Mouse (Mus musculus) CH12.LX (cell line): Measurements from ENCODE around the gene Cnr1. TPM values are rescaled to one million over a fixed set of nuclear protein-coding genes. Genes with fewer than 3 reads are reported as not detected.

Source experiments
- DNase-seq: peaks from one replicate; pipeline ENCODE4 v3.0.0-alpha.2; 2013; ENCODE audit errors: extremely low read depth
- H3K27ac ChIP-seq: 2 replicates; pipeline ENCODE4 v1.5.1; 2012; ENCODE audit warnings: low read depth, mild to moderate bottlenecking, control low read depth, moderate library complexity; ENCODE audit not compliant: insufficient read depth
- H3K27me3 ChIP-seq: replicated peaks from 2 replicates; pipeline ENCODE3; 2012; ENCODE audit warnings: inconsistent platforms
- H3K36me3 ChIP-seq, 2 experiments: replicated peaks in 1 of 2; 2 replicates each; pipeline versions ENCODE3 to v1.6.1; 2012; ENCODE audit warnings: inconsistent platforms in 1 of 2, low read length in 1 of 2, mild to moderate bottlenecking in 1 of 2, mixed read lengths in 1 of 2, moderate library complexity in 1 of 2; ENCODE audit not compliant: control insufficient read depth in 1 of 2, insufficient read depth in 1 of 2
- H3K4me1 ChIP-seq, 2 experiments: 2 replicates each; pipeline ENCODE4 v1.6.1; 2012; ENCODE audit warnings: inconsistent platforms in 1 of 2, moderate library complexity in 1 of 2; ENCODE audit not compliant: insufficient read depth in 2 of 2, control insufficient read depth in 1 of 2
- H3K4me2 ChIP-seq: 2 replicates; pipeline ENCODE4 v1.6.1; 2012; ENCODE audit warnings: low read depth, mild to moderate bottlenecking, control low read depth; ENCODE audit not compliant: poor library complexity, insufficient read depth, severe bottlenecking
- H3K4me3 ChIP-seq, 3 experiments: fragments of 150-350 bp in 1 of 3; sonication (generic) in 1 of 3; replicated peaks in 1 of 3; 2 replicates each; pipeline versions ENCODE3 to v1.5.1; 2011 to 2012; ENCODE audit warnings: low read depth in 2 of 3, low read length in 2 of 3, mild to moderate bottlenecking in 2 of 3, moderate library complexity in 2 of 3, control low read depth in 1 of 3, improper control_type of control experiment in 1 of 3, inconsistent platforms in 1 of 3, mixed read lengths in 1 of 3; ENCODE audit not compliant: poor library complexity in 1 of 3
- H3K79me2 ChIP-seq: replicated peaks from 2 replicates; pipeline ENCODE4 v1.6.1; 2012; ENCODE audit warnings: mild to moderate bottlenecking, moderate library complexity; ENCODE audit not compliant: control insufficient read depth, poor library complexity, insufficient read depth, severe bottlenecking; ENCODE audit errors: extremely low read depth
- H3K9ac ChIP-seq: 2 replicates; pipeline ENCODE4 v1.6.1; 2012; ENCODE audit warnings: low read depth, mild to moderate bottlenecking, control low read depth, moderate library complexity; ENCODE audit not compliant: insufficient read depth
- H3K9me3 ChIP-seq: replicated peaks from 2 replicates; pipeline ENCODE3; 2012; ENCODE audit warnings: low read length, inconsistent platforms, mixed read lengths
- BHLHE40 ChIP-seq: IDR thresholded peaks from 2 replicates; pipeline ENCODE4 v1.6.1; 2011; ENCODE audit warnings: mild to moderate bottlenecking, low read depth, low read length, improper control_type of control experiment
- CHD2 ChIP-seq: IDR thresholded peaks from 2 replicates; pipeline ENCODE4 v1.6.1; 2011; ENCODE audit warnings: low read length, improper control_type of control experiment
- CTCF ChIP-seq, 2 experiments: IDR thresholded peaks in 1 of 2; conservative IDR thresholded peaks in 1 of 2; 2 replicates each; pipeline ENCODE4 v1.5.1; 2011 to 2012; ENCODE audit warnings: low read depth in 2 of 2, low read length in 2 of 2, improper control_type of control experiment in 1 of 2, inconsistent platforms in 1 of 2, mild to moderate bottlenecking in 1 of 2, moderate library complexity in 1 of 2
- E2F4 ChIP-seq: IDR thresholded peaks from 2 replicates; pipeline ENCODE4 v1.6.1; 2011; ENCODE audit warnings: low read depth, low read length, improper control_type of control experiment; ENCODE audit not compliant: insufficient replicate concordance
- EP300 ChIP-seq: IDR thresholded peaks from 2 replicates; pipeline ENCODE4 v1.6.1; 2011; ENCODE audit warnings: low read length, improper control_type of control experiment
- GABPA ChIP-seq: IDR thresholded peaks from 2 replicates; pipeline ENCODE4 v1.6.1; 2012; ENCODE audit warnings: low read depth, low read length, improper control_type of control experiment, inconsistent platforms; ENCODE audit not compliant: insufficient replicate concordance
- IRF4 ChIP-seq: IDR thresholded peaks from 2 replicates; pipeline ENCODE4 v1.6.1; 2014; ENCODE audit warnings: low read depth, mild to moderate bottlenecking, inconsistent platforms, low read length, improper control_type of control experiment
- JUN ChIP-seq: IDR thresholded peaks from 2 replicates; pipeline ENCODE4 v1.6.1; 2011; ENCODE audit warnings: low read depth, mild to moderate bottlenecking, low read length, improper control_type of control experiment, moderate library complexity; ENCODE audit not compliant: insufficient read depth
- JUND ChIP-seq: conservative IDR thresholded peaks from 2 replicates; pipeline ENCODE4 v1.6.1; 2011; ENCODE audit warnings: low read depth, low read length, improper control_type of control experiment
- KAT2A ChIP-seq: IDR thresholded peaks from 2 replicates; pipeline ENCODE4 v1.6.1; 2012; ENCODE audit warnings: low read length, improper control_type of control experiment, inconsistent platforms; ENCODE audit not compliant: insufficient replicate concordance
- MAFK ChIP-seq: IDR thresholded peaks from 2 replicates; pipeline ENCODE4 v1.6.1; 2011; ENCODE audit warnings: low read length, improper control_type of control experiment; ENCODE audit not compliant: insufficient replicate concordance
- MAZ ChIP-seq: IDR thresholded peaks from 2 replicates; pipeline ENCODE4 v1.6.1; 2012; ENCODE audit warnings: low read depth, mild to moderate bottlenecking, inconsistent platforms, low read length, improper control_type of control experiment, moderate library complexity
- MEF2A ChIP-seq: IDR thresholded peaks from 2 replicates; pipeline ENCODE4 v1.6.1; 2014; ENCODE audit warnings: low read depth, mild to moderate bottlenecking, inconsistent platforms, low read length, improper control_type of control experiment, borderline replicate concordance
- MXI1 ChIP-seq: IDR thresholded peaks from 2 replicates; pipeline ENCODE4 v1.6.1; 2011; ENCODE audit warnings: mild to moderate bottlenecking, low read depth, low read length, improper control_type of control experiment
- MYC ChIP-seq: IDR thresholded peaks from 2 replicates; pipeline ENCODE4 v1.6.1; 2011; ENCODE audit warnings: low read depth, mild to moderate bottlenecking, improper control_type of control experiment, low read length
- NELFE ChIP-seq: IDR thresholded peaks from 2 replicates; pipeline ENCODE4 v1.6.1; 2011; ENCODE audit warnings: low read depth, low read length, improper control_type of control experiment
- NRF1 ChIP-seq: IDR thresholded peaks from 2 replicates; pipeline ENCODE4 v1.6.1; 2014; ENCODE audit warnings: low read depth, mild to moderate bottlenecking, inconsistent platforms, low read length, improper control_type of control experiment, moderate library complexity
- PAX5 ChIP-seq: IDR thresholded peaks from 2 replicates; pipeline ENCODE4 v1.6.1; 2012; ENCODE audit warnings: low read length, inconsistent platforms, mixed read lengths
- POLR2AphosphoS2 ChIP-seq: IDR thresholded peaks from 2 replicates; pipeline ENCODE4 v1.6.1; 2011; ENCODE audit warnings: low read depth, low read length, improper control_type of control experiment
- RAD21 ChIP-seq: IDR thresholded peaks from 2 replicates; pipeline ENCODE4 v1.6.1; 2011; ENCODE audit warnings: low read depth, mild to moderate bottlenecking, low read length, improper control_type of control experiment, moderate library complexity
- RCOR1 ChIP-seq: conservative IDR thresholded peaks from 2 replicates; pipeline ENCODE4 v1.6.1; 2012; ENCODE audit warnings: low read depth, mild to moderate bottlenecking, inconsistent platforms, low read length, improper control_type of control experiment
- SIN3A ChIP-seq: IDR thresholded peaks from 2 replicates; pipeline ENCODE4 v1.6.1; 2012; ENCODE audit warnings: low read length, improper control_type of control experiment, inconsistent platforms
- SMC3 ChIP-seq: IDR thresholded peaks from 2 replicates; pipeline ENCODE4 v1.6.1; 2011; ENCODE audit warnings: low read depth, low read length, improper control_type of control experiment
- TCF12 ChIP-seq: IDR thresholded peaks from 2 replicates; pipeline ENCODE4 v1.6.1; 2014; ENCODE audit warnings: low read depth, mild to moderate bottlenecking, inconsistent platforms, low read length, improper control_type of control experiment
- USF2 ChIP-seq: conservative IDR thresholded peaks from 2 replicates; pipeline ENCODE4 v1.6.1; 2011; ENCODE audit warnings: low read depth, low read length, improper control_type of control experiment
- ZC3H11A ChIP-seq: IDR thresholded peaks from 2 replicates; pipeline ENCODE4 v1.6.1; 2012; ENCODE audit warnings: low read depth, mild to moderate bottlenecking, inconsistent platforms, low read length, improper control_type of control experiment
- ZKSCAN1 ChIP-seq: IDR thresholded peaks from 2 replicates; pipeline ENCODE4 v1.6.1; 2012; ENCODE audit warnings: low read depth, inconsistent platforms, low read length, improper control_type of control experiment, borderline replicate concordance
- ZMIZ1 ChIP-seq: IDR thresholded peaks from 2 replicates; pipeline ENCODE4 v1.6.1; 2012; ENCODE audit warnings: low read depth, mild to moderate bottlenecking, inconsistent platforms, low read length, improper control_type of control experiment
- dilution Hi-C: fragments of 300-500 bp; cut with MboI; formaldehyde crosslinking; loops from 2 replicates; pipeline ENCODE4 v1.14.3; 2020; ENCODE audit warnings: low sequenced_read_pairs; ENCODE audit not compliant: extremely low pct_unique_long_range_greater_than_20kb, extremely low pct_ligation_motif_present
- in situ Hi-C: fragments of 300-500 bp; cut with MboI; formaldehyde crosslinking; loops from 3 replicates; pipeline ENCODE4 v1.14.3; 2019; ENCODE audit warnings: low sequenced_read_pairs, low pct_ligation_motif_present, low pct_unique_long_range_greater_than_20kb, mixed read lengths
- polyA plus RNA-seq: library from polyadenylated mRNA; unstranded; fragments of >175 nt; gene quantifications from 2 replicates; pipeline ENCODE4 v1.2.1, GENCODE M21; 2012; ENCODE audit warnings: low read depth; ENCODE audit not compliant: insufficient read length
- total RNA-seq, 2 experiments: library from RNA; depleted of rRNA; stranded (reverse); fragments of 300-350 nt in 1 of 2; fragments of >200 nt in 1 of 2; gene quantifications; 2 replicates each; pipeline ENCODE4 v1.2.3; 2012 to 2014

Cnr1 gene
- total and polyA plus RNA-seq, 3 experiments: not detected

DNA sequence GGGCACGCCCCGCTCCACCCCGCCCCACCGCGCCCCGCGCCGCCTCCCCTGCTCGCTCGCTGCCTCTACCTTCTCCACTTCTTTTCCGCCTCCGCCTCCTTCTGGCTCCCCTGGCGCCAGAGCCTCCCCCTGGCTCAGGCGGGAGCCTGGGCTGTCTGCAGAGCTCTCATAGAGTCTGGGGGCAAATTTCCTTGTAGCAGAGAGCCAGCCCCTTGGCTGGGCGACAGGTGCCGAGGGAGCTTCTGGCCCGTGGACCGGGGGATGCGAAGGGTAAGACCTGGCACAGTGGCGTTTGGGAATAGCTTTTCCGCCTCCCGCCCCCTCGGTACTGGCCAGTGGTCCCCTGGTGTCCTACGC is 474 bp downstream of the Cnr1 start:
- H3K27ac ChIP-seq: no peak overlapping the region
- H3K4me3 ChIP-seq: no peak overlapping the region
- H3K36me3 ChIP-seq: no peaks in the 10 kb centered on the region
- DNase-seq: no peak
- TF ChIP-seq EP300 (no peak), RAD21 (no peak), GABPA (no peak), E2F4 (no peak), USF2 (no peak), PAX5 (no peak), SIN3A (no peak), IRF4 (no peak), ZMIZ1 (no peak), POLR2AphosphoS2 (no peak), RCOR1 (no peak)
- in situ Hi-C loops: no loop called here
- H3K4me1 ChIP-seq: no peaks in the 10 kb centered on the region
- H3K4me2 ChIP-seq: no peak overlapping the region
- H3K9me3 ChIP-seq: peaks cover 11% of the 10 kb centered on the region
- no peaks in the 10 kb centered on the region for H3K27me3 ChIP-seq
- no peak overlapping the region for H3K9ac ChIP-seq
- dilution Hi-C loops: no loop called here
- no peaks in the 10 kb centered on the region for H3K79me2 ChIP-seq

DNA sequence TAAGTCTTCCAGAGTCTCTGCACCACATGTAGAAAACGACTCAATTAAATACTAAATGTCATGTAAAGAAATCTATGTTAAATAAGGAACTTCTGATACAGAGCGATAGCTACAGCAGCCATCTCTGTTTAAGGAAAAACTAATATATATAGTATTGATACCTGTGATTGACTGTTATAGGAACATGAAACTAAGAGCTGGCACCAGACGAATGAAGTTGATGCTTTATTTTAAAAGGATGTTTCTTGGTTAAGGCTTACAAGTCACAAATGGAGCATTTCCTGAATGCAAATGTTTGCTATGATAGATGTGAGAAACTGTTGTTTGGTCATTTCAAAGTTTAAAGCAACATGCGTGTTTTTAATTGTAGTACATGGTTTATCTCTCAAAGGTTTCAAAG is 1.1 kb downstream of the Cnr1 start:
- Histone ChIP-seq H3K9ac (no peak overlapping the region), H3K4me3 (no peak overlapping the region), H3K79me2 (no peaks in the 10 kb centered on the region), H3K27ac (no peak overlapping the region), H3K4me1 (no peaks in the 10 kb centered on the region), H3K9me3 (peaks cover 11% of the 10 kb centered on the region), H3K4me2 (no peak overlapping the region), H3K36me3 (no peaks in the 10 kb centered on the region), H3K27me3 (no peaks in the 10 kb centered on the region)
- no peak for DNase-seq
- no peak for TF ChIP-seq KAT2A
- TF ChIP-seq BHLHE40: no peak
- no peak for TF ChIP-seq SMC3
- no peak for TF ChIP-seq TCF12
- TF ChIP-seq JUN: no peak
- TF ChIP-seq NRF1: no peak
- no peak for TF ChIP-seq MEF2A
- TF ChIP-seq CHD2: no peak
- TF ChIP-seq MYC: no peak
- TF ChIP-seq ZC3H11A: no peak
- no peak for TF ChIP-seq NELFE
- TF ChIP-seq ZKSCAN1: no peak
- no peak for TF ChIP-seq RCOR1
- no peak for TF ChIP-seq CTCF (conservative IDR thresholded peaks at IDR 0.05 in 1 of 2, IDR thresholded peaks at IDR 0.05 in 1 of 2; ENCODE audit: low read depth in 2 of 2, low read length in 2 of 2)
- no peak for TF ChIP-seq MAFK
- no peak for TF ChIP-seq MXI1
- TF ChIP-seq JUND: no peak
- no peak for TF ChIP-seq MAZ
- TF ChIP-seq IRF4: no peak
- dilution Hi-C loops (no loop called here), in situ Hi-C loops (no loop called here)
